Mouse (Mus musculus) kidney, postnatal 10 days (tissue): ENCODE data around the gene Galnt6.

Experiments used
- DNase-seq: peaks from one replicate; pipeline ENCODE4 v3.0.0; 2021; ENCODE audit warnings: mixed read lengths

The Galnt6 gene

DNA sequence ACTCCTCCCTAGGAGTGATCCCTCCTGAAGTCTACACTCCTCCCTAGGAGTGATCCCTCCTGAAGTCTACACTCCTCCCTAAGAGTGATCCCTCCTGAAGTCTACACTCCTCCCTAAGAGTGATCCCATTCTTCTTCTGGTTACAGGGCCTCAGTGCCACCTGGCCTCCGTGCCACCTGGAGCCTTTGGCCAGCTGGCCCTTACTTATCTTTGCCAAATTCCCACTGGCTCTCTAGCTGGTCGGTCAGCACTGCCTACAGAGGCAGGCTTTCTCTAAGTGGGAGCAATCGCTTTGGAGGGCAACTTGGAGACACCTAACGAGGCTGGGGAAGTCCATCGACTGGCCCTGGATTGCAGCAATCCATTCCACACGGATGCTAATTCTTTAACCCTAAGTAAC, 83.0 kb downstream of the Galnt6 start:
- DNase-seq, result no peak

DNA sequence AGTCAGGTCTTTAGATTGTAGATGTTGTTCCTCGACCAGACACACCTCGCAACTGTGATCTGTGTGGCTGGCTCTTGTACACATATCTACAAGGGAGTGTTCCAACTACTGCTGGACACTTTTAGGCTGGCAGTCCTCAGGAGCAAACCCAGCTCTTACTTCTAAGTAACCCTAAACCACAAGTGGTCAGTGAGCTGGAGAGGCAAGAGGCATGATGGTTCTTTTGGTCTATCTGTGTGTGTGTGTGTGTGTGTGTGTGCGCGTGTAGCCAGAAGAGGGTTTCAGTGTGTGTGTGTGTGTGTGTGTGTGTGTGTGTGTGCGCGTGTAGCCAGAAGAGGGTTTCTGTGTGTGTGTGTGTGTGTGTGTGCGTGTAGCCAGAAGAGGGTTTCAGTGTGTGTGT, 86.7 kb downstream of the Galnt6 start:
- DNase-seq, result no peak
